Mouse (Mus musculus): ENCODE measurements around the gene 2410137M14Rik. TPM values are rescaled to one million over a fixed set of nuclear protein-coding genes. Genes with fewer than 3 reads are reported as not detected.
"Not testable (repeated sequence)": the region's sequence is repeated elsewhere in the genome, so short reads cannot be mapped to it uniquely, and the experiment has no call there.

2410137M14Rik gene
- not detected in 2 replicates for polyA plus RNA-seq (2015; fragmentation: Nextera tagmentation; extraction: Ambion mirVana)

DNA sequence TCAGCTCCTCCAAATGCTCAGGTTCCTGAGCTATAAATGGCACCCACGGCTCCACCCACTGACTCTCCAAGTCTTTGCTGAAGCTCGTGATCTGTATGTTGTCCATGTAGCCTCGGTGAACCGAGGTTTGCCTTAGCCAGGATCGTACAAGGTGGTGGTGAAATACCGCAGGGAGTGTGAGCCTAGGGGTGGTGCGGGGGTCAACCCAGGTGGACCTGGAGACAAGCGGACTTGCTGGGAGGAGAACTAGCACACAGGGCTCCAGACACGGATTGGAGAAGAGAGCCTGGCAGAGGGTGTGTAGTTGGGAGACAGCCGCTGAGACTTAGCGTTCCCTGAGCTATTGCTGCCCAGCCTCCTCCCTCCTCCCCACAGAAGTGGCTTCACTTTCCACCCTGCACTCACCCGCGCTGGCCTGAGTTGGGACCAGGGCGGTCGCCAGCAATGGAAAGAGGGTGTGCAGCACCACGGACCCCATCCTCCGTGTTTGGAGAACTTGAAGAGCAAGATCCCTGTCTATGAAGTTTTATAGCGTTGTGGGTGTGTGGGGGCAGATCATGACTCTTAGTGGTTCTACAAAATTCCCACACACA is at the start of gene 2410137M14Rik:
Gene 2410137M14Rik (minus strand): TSS at position 17 of the 593 bp plus-strand sequence.
- H3K36me3 ChIP-seq, result no peaks in the 10 kb centered on the region
- peaks cover 13% of the 10 kb centered on the region for H3K4me1 ChIP-seq (replicated peaks)
- 6% methylated on average over 18 of the region's 18 CpGs for WGBS
- no peaks in the 10 kb centered on the region for H3K9me3 ChIP-seq (replicated peaks)
- H3K27me3 ChIP-seq, result no peaks in the 10 kb centered on the region; the same call in 1 of the 2 replicates
- H3K4me3 ChIP-seq, result peak within 1 kb of the TSS; percentile 40
- H3K9ac ChIP-seq, result peak within 1 kb of the TSS; percentile 26; the same call in 1 of the 2 replicates
- ATAC-seq (replicated peaks; ENCODE audit: insufficient number of reproducible peaks, insufficient read depth, low FRiP score, low read depth), result 0 out of 2 replicates have a peak, but pooled peaks have one; percentile 39
- H3K4me2 ChIP-seq, result peak within 1 kb of the TSS; percentile 67
- H3K27ac ChIP-seq, result no peak within 1 kb of the TSS

DNA sequence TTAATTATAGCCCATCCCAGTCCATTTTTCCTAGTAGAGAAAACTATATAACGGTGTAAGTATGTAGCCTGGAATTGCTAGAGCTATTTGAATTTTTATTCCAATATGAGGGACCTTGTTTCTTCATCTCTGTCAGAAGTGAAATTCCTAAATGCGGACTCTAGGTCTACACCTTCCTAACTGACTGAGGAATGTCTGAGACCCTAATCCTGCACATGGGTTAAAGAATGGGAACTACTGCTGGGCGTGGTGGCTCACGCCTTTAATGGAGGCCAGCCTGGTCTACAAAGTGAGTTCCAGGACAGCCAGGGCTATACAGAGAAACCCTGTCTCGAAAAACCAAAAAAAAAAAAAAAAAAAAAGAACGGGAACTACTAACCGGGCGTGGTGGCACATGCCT is 48.1 kb upstream of the 2410137M14Rik start:
- Histone ChIP-seq H3K4me1 (replicated peaks) (peaks cover 3% of the 10 kb centered on the region), H3K9me3 (replicated peaks) (no peaks in the 10 kb centered on the region), H3K4me2 (peak overlapping the region; percentile 66), H3K4me3 (peak overlapping the region; percentile 64), H3K27me3 (no peaks in the 10 kb centered on the region), H3K36me3 (no peaks in the 10 kb centered on the region), H3K9ac (no peak overlapping the region), H3K27ac (peak overlapping the region; percentile 87)
- ATAC-seq (replicated peaks; ENCODE audit: insufficient number of reproducible peaks, insufficient read depth, low FRiP score, low read depth), result no peak
- 67% methylated on average over 8 of the region's 8 CpGs for WGBS

DNA sequence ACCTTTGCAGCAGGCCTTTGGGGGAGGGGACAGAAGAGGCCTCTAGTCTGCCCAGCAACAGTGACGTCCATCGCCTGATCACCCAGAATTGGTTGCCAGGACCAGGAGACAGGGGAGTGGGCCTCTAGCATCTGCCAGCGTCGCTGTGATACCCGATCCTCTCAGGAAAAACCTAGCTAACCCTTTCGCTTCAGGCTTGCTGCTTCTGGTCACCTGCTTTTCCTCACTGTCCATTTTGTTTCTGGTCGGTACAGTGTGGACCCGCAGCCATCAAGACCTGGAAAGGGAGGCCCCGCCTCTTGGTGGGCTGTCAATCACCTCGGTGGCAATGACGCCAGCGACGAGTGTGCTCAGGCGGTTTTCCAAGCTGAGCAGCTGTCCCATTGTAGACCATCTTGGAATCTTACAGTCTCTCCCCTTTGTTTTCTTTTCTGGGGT is 47.7 kb upstream of the 2410137M14Rik start:
- H3K4me1 ChIP-seq (replicated peaks), result peaks cover 3% of the 10 kb centered on the region
- no peaks in the 10 kb centered on the region for H3K36me3 ChIP-seq
- H3K4me2 ChIP-seq, result peak overlapping the region; percentile 66
- H3K9ac ChIP-seq, result peak overlapping the region; percentile 56
- peak overlapping the region; percentile 64 for H3K4me3 ChIP-seq
- H3K27me3 ChIP-seq, result no peaks in the 10 kb centered on the region
- ATAC-seq (replicated peaks; ENCODE audit: insufficient number of reproducible peaks, insufficient read depth, low FRiP score, low read depth), result peak; percentile 97
- H3K9me3 ChIP-seq (replicated peaks), result no peaks in the 10 kb centered on the region
- WGBS, result under 1% methylated on average over 14 of the region's 14 CpGs
- peak overlapping the region; percentile 87 for H3K27ac ChIP-seq

DNA sequence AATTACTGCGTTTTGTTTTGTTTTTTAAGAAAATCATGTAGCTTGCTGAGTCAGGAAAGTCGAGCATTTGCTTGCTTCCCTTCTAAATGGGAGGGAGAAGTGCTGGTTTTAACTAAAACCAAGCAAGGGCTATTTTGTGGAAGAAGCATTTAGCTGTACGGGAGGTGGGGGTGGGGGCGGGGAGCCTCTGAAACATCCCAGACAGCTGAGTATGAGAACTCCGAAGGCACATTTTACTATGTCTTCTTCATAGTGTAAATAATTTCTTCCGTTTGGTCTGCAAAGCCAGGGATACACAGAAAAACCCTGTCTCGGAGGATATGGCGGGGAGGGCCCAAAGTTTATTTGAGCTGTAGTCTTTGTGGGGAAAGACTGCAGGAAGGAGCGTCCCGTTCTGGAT is 47.2 kb upstream of the 2410137M14Rik start:
- H3K27me3 ChIP-seq, result no peaks in the 10 kb centered on the region
- H3K4me3 ChIP-seq, result peak overlapping the region; percentile 64
- H3K9me3 ChIP-seq (replicated peaks), result no peaks in the 10 kb centered on the region
- H3K27ac ChIP-seq, result peak overlapping the region; percentile 87
- H3K4me1 ChIP-seq (replicated peaks), result peaks cover 3% of the 10 kb centered on the region
- WGBS, result 9% methylated on average over 10 of the region's 10 CpGs
- peak overlapping the region; percentile 56; the same call in 1 of the 2 replicates for H3K9ac ChIP-seq
- no peaks in the 10 kb centered on the region for H3K36me3 ChIP-seq
- H3K4me2 ChIP-seq, result peak overlapping the region; percentile 66
- ATAC-seq (replicated peaks; ENCODE audit: insufficient number of reproducible peaks, insufficient read depth, low FRiP score, low read depth), result no peak

DNA sequence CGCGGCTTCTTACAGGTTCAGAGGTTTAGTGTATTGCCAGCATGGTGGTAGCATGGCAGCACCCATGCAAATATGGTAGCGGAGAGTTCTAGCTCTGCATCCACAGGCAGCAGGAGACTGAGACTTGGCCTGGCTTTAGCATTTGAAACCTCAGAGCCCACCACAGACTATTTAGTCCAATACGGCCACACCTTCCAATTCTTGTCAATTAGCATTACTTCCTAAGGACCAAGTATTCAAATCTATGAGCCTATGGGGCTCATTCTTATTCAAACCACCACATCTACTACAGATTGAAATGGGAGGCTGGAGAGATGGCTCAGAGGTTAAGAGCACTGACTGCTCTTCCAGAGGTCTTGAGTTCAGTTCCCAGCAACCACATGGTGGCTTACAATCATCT is 46.4 kb upstream of the 2410137M14Rik start:
- H3K27me3 ChIP-seq, result no peaks in the 10 kb centered on the region
- no peak overlapping the region for H3K4me2 ChIP-seq

DNA sequence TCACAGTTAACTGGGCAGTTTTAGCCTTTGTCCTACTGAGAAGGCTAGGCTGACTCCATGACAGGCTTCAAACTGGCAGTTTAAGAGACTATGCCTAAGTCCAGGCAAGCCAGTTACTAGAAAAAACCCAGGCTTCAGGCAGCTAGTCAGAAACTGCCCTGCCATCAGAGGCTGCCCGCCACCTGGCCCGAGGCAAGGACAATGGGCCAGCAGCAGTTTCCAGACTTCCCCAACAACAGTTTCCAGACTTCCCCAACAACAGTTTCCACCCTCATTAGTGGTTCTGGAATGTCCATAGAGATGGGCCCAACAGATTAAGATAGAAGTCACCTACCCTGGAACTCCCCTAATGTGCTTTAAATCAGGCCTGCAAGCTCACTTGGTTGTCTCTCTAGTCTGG is 45.4 kb upstream of the 2410137M14Rik start:
- no peak for ATAC-seq (replicated peaks; ENCODE audit: insufficient number of reproducible peaks, insufficient read depth, low FRiP score, low read depth)
- WGBS, result 82% methylated on average over 2 of the region's 2 CpGs

More for the DNA sequence above, 46.4 kb upstream of the 2410137M14Rik start:
- no peaks in the 10 kb centered on the region for H3K9me3 ChIP-seq (replicated peaks)
- ATAC-seq (replicated peaks; ENCODE audit: insufficient number of reproducible peaks, insufficient read depth, low FRiP score, low read depth), result no peak
- H3K36me3 ChIP-seq, result no peaks in the 10 kb centered on the region
- H3K4me1 ChIP-seq (replicated peaks), result peaks cover 3% of the 10 kb centered on the region
- H3K4me3 ChIP-seq, result no peak overlapping the region
- no peak overlapping the region; the same call in 1 of the 2 replicates for H3K27ac ChIP-seq
- 92% methylated on average over 4 of the region's 4 CpGs for WGBS
- H3K9ac ChIP-seq, result no peak overlapping the region

DNA sequence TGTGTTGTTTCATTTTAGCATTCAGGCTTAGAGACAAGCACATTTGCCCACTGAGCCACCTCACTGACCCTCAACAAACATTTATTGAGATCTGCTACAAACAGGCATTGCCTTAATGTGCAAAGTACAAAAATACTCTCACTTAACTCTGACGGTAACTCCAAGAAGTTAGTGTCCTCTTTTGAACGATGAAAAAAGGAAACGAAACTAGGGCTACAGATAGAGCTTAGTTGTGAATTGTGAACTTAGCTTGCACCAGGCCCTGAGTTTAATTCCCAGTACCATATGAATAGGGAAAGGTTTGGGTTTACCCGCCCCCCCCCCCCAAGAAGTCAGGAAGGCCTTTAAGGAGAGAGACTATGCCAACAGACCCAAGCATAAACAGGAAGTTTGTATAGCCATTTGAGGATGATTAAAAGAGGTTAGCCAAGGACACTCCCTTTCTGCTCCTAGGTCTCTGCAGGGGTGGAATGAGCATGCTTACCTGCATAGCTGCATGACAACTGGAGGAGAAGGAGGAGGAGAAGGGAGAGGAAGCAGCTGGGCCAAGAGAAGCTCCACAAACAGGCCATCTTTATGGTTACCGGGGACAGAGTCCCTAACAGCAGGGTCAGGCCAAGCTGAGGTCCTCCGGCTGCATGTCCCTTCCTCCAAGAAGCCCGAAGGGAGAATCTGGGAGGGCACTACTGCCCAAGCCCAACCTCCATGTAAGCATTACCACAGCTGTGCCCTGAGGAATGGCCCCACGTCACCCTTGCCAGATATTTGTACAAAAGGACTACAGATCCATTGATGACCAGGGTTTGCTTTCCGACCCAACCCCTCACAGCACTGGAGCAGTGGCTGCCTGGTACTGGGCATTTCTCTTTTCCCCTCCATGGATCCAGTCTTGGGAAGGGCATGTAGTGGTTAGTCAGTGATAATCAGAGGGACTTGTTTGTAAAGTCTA is 41.9 kb upstream of the 2410137M14Rik start, which contains the start of gene Mog:
Gene Mog (minus strand): TSS at position 771 of the 949 bp plus-strand sequence.
- Histone ChIP-seq H3K4me2 (no peak within 1 kb of the TSS), H3K9ac (no peak within 1 kb of the TSS), H3K9me3 (replicated peaks) (no peaks in the 10 kb centered on the region), H3K36me3 (no peaks in the 10 kb centered on the region), H3K4me1 (replicated peaks) (no peaks in the 10 kb centered on the region), H3K27me3 (no peaks in the 10 kb centered on the region), H3K4me3 (no peak within 1 kb of the TSS), H3K27ac (no peak within 1 kb of the TSS)
- 66% methylated on average over 9 of the region's 9 CpGs for WGBS
- no peak for ATAC-seq (replicated peaks; ENCODE audit: insufficient number of reproducible peaks, insufficient read depth, low FRiP score, low read depth)

More for the DNA sequence above, 45.4 kb upstream of the 2410137M14Rik start:
- H3K27me3 ChIP-seq, result no peaks in the 10 kb centered on the region
- H3K4me1 ChIP-seq (replicated peaks), result peaks cover 3% of the 10 kb centered on the region
- H3K27ac ChIP-seq, result no peak overlapping the region
- no peak overlapping the region for H3K4me3 ChIP-seq
- H3K9ac ChIP-seq, result no peak overlapping the region
- no peak overlapping the region for H3K4me2 ChIP-seq
- no peaks in the 10 kb centered on the region for H3K36me3 ChIP-seq
- no peaks in the 10 kb centered on the region for H3K9me3 ChIP-seq (replicated peaks)

DNA sequence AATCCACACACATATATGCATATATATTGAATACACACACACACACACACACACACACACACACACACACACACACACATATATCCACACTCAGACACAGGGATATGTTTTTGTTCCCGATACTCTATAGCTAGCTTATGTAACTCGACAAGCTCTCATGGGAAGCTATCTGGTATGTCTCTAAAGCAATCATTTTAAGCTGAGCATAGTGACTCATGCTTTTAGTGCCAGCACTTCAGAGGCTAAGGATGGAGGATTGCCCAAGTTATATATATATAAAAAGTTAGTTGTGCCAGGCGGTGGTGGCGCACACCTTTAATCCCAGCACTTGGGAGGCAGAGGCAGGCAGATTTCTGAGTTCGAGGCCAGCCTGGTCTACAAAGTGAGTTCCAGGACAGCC is 38.2 kb upstream of the 2410137M14Rik start:
- H3K9me3 ChIP-seq (replicated peaks); H3K4me1 ChIP-seq (replicated peaks); H3K4me2 ChIP-seq; H3K4me3 ChIP-seq; H3K36me3 ChIP-seq; ATAC-seq (replicated peaks; ENCODE audit: insufficient number of reproducible peaks, insufficient read depth, low FRiP score, low read depth); H3K27ac ChIP-seq; H3K27me3 ChIP-seq; H3K9ac ChIP-seq: not testable (repeated sequence)
- WGBS, result 82% methylated on average over 5 of the region's 5 CpGs

DNA sequence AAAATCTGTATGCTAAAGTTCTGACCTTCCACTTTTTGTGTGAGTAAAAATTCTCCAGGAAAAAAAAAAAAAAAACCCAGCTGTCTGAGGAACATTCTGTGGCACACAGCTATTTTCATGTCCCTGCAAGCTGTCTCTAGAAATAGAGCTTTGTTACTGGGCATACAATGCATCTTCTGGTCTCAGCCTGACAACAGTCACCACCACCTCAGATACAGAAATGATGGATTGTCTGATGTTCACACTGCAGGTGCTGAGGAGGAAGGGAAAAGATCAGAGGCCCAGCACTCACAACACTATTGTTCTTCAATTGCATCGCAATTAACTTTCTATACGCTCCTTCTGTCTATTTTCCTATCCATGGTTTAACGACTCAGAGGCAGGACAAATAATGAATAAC is 37.3 kb upstream of the 2410137M14Rik start:
- Histone ChIP-seq H3K9me3 (replicated peaks) (no peaks in the 10 kb centered on the region), H3K36me3 (no peaks in the 10 kb centered on the region), H3K9ac (no peak overlapping the region), H3K27me3 (no peaks in the 10 kb centered on the region), H3K4me3 (no peak overlapping the region), H3K4me1 (replicated peaks) (no peaks in the 10 kb centered on the region), H3K4me2 (no peak overlapping the region), H3K27ac (no peak overlapping the region)
- 80% methylated on average over 3 of the region's 3 CpGs for WGBS
- no peak for ATAC-seq (replicated peaks; ENCODE audit: insufficient number of reproducible peaks, insufficient read depth, low FRiP score, low read depth)

DNA sequence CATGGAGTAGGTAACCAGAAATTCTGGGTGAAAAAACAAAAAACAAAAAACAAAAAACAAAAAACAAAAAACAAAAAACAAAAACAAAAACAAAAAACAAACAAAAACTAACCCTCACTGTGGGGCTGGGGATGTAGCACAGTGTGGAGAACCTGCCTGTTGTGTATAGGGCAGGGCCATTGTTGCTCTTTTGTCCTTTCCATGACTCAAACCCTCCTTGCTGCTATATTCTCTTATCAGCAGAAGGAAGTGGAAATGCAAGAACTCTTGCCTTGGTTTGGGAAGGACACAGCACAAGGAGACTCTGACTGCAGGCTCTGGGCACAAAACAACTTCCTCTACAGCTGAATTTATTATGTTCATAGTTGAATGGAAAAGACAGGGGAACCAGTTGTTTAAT is 35.3 kb upstream of the 2410137M14Rik start:
- H3K9ac ChIP-seq, result no peak overlapping the region
- H3K4me3 ChIP-seq, result no peak overlapping the region
- H3K36me3 ChIP-seq, result no peaks in the 10 kb centered on the region
- no peaks in the 10 kb centered on the region for H3K9me3 ChIP-seq (replicated peaks)
- no peak for ATAC-seq (replicated peaks; ENCODE audit: insufficient number of reproducible peaks, insufficient read depth, low FRiP score, low read depth)
- no peak overlapping the region for H3K4me2 ChIP-seq
- no peaks in the 10 kb centered on the region for H3K4me1 ChIP-seq (replicated peaks)
- no peak overlapping the region for H3K27ac ChIP-seq
- H3K27me3 ChIP-seq, result no peaks in the 10 kb centered on the region

DNA sequence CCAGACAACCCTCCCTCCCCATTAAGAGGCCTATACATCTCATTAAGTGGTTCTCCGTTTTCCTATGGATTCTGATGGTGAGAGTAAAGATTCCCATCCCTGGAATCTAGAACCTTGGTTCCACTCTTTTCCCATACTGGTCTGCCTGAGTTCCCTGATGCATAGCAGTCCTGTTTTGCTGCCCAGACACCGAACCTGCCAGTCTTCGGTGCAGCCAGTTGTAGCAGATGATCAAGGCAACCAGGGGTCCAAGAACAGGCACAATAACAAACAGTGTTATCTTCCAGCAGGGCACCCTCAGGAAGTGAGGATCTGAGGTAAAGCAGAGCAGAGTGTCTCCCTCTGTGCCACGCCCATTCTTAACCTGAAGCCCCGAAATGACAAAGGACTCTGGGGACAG is 31.1 kb upstream of the 2410137M14Rik start:
- 57% methylated on average over 5 of the region's 5 CpGs for WGBS
- Histone ChIP-seq H3K4me1 (replicated peaks) (no peaks in the 10 kb centered on the region), H3K9me3 (replicated peaks) (no peaks in the 10 kb centered on the region), H3K27me3 (no peaks in the 10 kb centered on the region), H3K4me2 (no peak overlapping the region), H3K27ac (no peak overlapping the region), H3K4me3 (no peak overlapping the region), H3K9ac (no peak overlapping the region), H3K36me3 (peaks cover 16% of the 10 kb centered on the region)
- ATAC-seq (replicated peaks; ENCODE audit: insufficient number of reproducible peaks, insufficient read depth, low FRiP score, low read depth), result no peak

All from heart, embryonic 15.5 days (tissue).